Mouse (Mus musculus) stomach, embryonic 16.5 days (tissue): ENCODE measurements around the gene Ccdc148. TPM values are rescaled to one million over a fixed set of nuclear protein-coding genes. Genes with fewer than 3 reads are reported as not detected.
A peak's percentile ranks its signal among the peaks of the same experiment; 100 is the strongest.

ENCODE experiments used
- ATAC-seq: fragments of 200-750 bp; cut with Nextera tagmentation; 2 replicates; pipeline ENCODE4 v1.8.0; 2017; ENCODE audit warnings: moderate number of reproducible peaks, moderate TSS enrichment; ENCODE audit not compliant: insufficient read depth, low FRiP score
- H3K27ac ChIP-seq: fragments of 300-500 bp; sonication (generic); 2 replicates; pipeline ENCODE4 v1.5.1; 2014; ENCODE audit warnings: low read length
- H3K27me3 ChIP-seq: fragments of 300-500 bp; sonication (generic); 2 replicates; pipeline ENCODE4 v1.6.1; 2014; ENCODE audit warnings: low read length, control low read depth, mixed read lengths; ENCODE audit not compliant: control insufficient read depth, insufficient read depth
- H3K36me3 ChIP-seq: fragments of 300-500 bp; sonication (generic); 2 replicates; pipeline ENCODE4 v1.6.1; 2014; ENCODE audit warnings: low read length; ENCODE audit not compliant: control insufficient read depth, insufficient read depth
- H3K4me1 ChIP-seq: fragments of 300-500 bp; sonication (generic); 2 replicates; pipeline ENCODE4 v1.6.1; 2014; ENCODE audit warnings: low read length, control low read depth, mixed read lengths; ENCODE audit not compliant: control insufficient read depth, insufficient read depth
- H3K4me2 ChIP-seq: fragments of 300-500 bp; sonication (generic); 2 replicates; pipeline ENCODE4 v1.6.1; 2014; ENCODE audit warnings: low read depth, low read length, mixed read lengths
- H3K4me3 ChIP-seq: fragments of 300-500 bp; sonication (generic); replicated peaks from 2 replicates; pipeline ENCODE4 v1.5.1; 2014; ENCODE audit warnings: mild to moderate bottlenecking, low read length
- H3K9ac ChIP-seq: fragments of 300-500 bp; sonication (generic); 2 replicates; pipeline ENCODE4 v1.6.1; 2014; ENCODE audit warnings: low read length
- H3K9me3 ChIP-seq: fragments of 300-500 bp; sonication (generic); replicated peaks from 2 replicates; pipeline ENCODE4 v1.6.1; 2016; ENCODE audit warnings: low read length, control low read depth; ENCODE audit not compliant: control insufficient read depth
- WGBS: fragments of 180-500 bp; shearing (Covaris S2); extraction: QIAGEN DNeasy Blood & Tissue Kit; methylation state at CpG from one replicate; pipeline ENCODE4 v1.1.7; 2014; 5-methylcytosine and 5-hydroxymethylcytosine counted together
- polyA plus RNA-seq: library from polyadenylated mRNA; unstranded; fragments of >200 nt; fragmentation: Nextera tagmentation; extraction: Ambion mirVana; gene quantifications from 2 replicates; pipeline ENCODE4 v1.2.1, GENCODE M21; 2015

Ccdc148 gene
- polyA plus RNA-seq = 0.93 and 1.4 TPM in 2 replicates

- no peaks in the 10 kb centered on the region for H3K9me3 ChIP-seq
- no peaks in the 10 kb centered on the region for H3K27me3 ChIP-seq
- under 1% methylated on average over 37 of the region's 37 CpGs for WGBS
- peak within 1 kb of the TSS; percentile 77 for H3K4me2 ChIP-seq
- H3K27ac ChIP-seq = peak within 1 kb of the TSS; percentile 90
- peak within 1 kb of the TSS; percentile 95 for H3K4me3 ChIP-seq
- H3K36me3 ChIP-seq = no peaks in the 10 kb centered on the region
- peak within 1 kb of the TSS; percentile 94 for H3K9ac ChIP-seq
- peak; percentile 97 for ATAC-seq
- H3K4me1 ChIP-seq = peaks cover 11% of the 10 kb centered on the region
Measured at GRCm38 (mm10) chr2:59160605-59160963, at the start of gene Ccdc148, which contains the start of gene Pkp4. Ccdc148 (minus strand) TSS chr2:59160683. Pkp4 (plus strand) TSS chr2:59160850.

- no peak for ATAC-seq
- Histone ChIP-seq H3K9ac (no peak overlapping the region), H3K9me3 (no peaks in the 10 kb centered on the region), H3K36me3 (no peaks in the 10 kb centered on the region), H3K4me2 (no peak overlapping the region), H3K27ac (no peak overlapping the region), H3K4me1 (0 out of 2 replicates have a peak, but pooled peaks cover 2% of the 10 kb centered on the region), H3K27me3 (no peaks in the 10 kb centered on the region), H3K4me3 (no peak overlapping the region)
- 64% methylated on average over 9 of the region's 9 CpGs for WGBS
Measured at GRCm38 (mm10) chr2:59208276-59208675, 47.8 kb upstream of the Ccdc148 start.

GRCm38 (mm10) chr2:59207725-59208124 lies 47.2 kb upstream of the Ccdc148 start:
- Histone ChIP-seq H3K4me3 (no peak overlapping the region), H3K4me1 (0 out of 2 replicates have a peak, but pooled peaks cover 2% of the 10 kb centered on the region), H3K9me3 (no peaks in the 10 kb centered on the region), H3K36me3 (no peaks in the 10 kb centered on the region), H3K4me2 (no peak overlapping the region), H3K9ac (no peak overlapping the region), H3K27ac (no peak overlapping the region), H3K27me3 (no peaks in the 10 kb centered on the region)
- no peak for ATAC-seq
- WGBS = 66% methylated on average over 5 of the region's 5 CpGs

GRCm38 (mm10) chr2:59207240-59207639 lies 46.8 kb upstream of the Ccdc148 start:
- WGBS = 54% methylated on average over 4 of the region's 4 CpGs
- H3K27ac ChIP-seq = 0 out of 2 replicates have a peak overlapping the region, but pooled peaks have one; percentile 23
- H3K27me3 ChIP-seq = no peaks in the 10 kb centered on the region
- no peak for ATAC-seq
- H3K4me2 ChIP-seq = no peak overlapping the region
- no peak overlapping the region for H3K9ac ChIP-seq
- H3K4me3 ChIP-seq = no peak overlapping the region
- no peaks in the 10 kb centered on the region for H3K36me3 ChIP-seq
- no peaks in the 10 kb centered on the region for H3K9me3 ChIP-seq
- H3K4me1 ChIP-seq = 0 out of 2 replicates have a peak, but pooled peaks cover 2% of the 10 kb centered on the region

- no peaks in the 10 kb centered on the region for H3K27me3 ChIP-seq
- H3K27ac ChIP-seq = no peak overlapping the region
- H3K4me3 ChIP-seq = no peak overlapping the region
- no peak for ATAC-seq
- no peaks in the 10 kb centered on the region for H3K9me3 ChIP-seq
- no peak overlapping the region for H3K4me2 ChIP-seq
- H3K9ac ChIP-seq = no peak overlapping the region
- no peaks in the 10 kb centered on the region for H3K36me3 ChIP-seq
- H3K4me1 ChIP-seq = 0 out of 2 replicates have a peak, but pooled peaks cover 2% of the 10 kb centered on the region
- 84% methylated on average over 2 of the region's 2 CpGs for WGBS
Measured at GRCm38 (mm10) chr2:59206190-59206589, 45.7 kb upstream of the Ccdc148 start.

GRCm38 (mm10) chr2:59205092-59205491 lies 44.6 kb upstream of the Ccdc148 start:
- Histone ChIP-seq H3K4me3 (no peak overlapping the region), H3K9me3 (no peaks in the 10 kb centered on the region), H3K27me3 (no peaks in the 10 kb centered on the region), H3K36me3 (no peaks in the 10 kb centered on the region), H3K9ac (no peak overlapping the region), H3K4me2 (no peak overlapping the region), H3K4me1 (0 out of 2 replicates have a peak, but pooled peaks cover 2% of the 10 kb centered on the region), H3K27ac (peak overlapping the region; percentile 3; the same call in 1 of the 2 replicates)
- WGBS = 86% methylated on average over 9 of the region's 9 CpGs
- no peak for ATAC-seq

- Histone ChIP-seq H3K4me2 (no peak overlapping the region), H3K9ac (no peak overlapping the region), H3K4me1 (0 out of 2 replicates have a peak, but pooled peaks cover 2% of the 10 kb centered on the region), H3K4me3 (no peak overlapping the region), H3K36me3 (no peaks in the 10 kb centered on the region), H3K27ac (peak overlapping the region; percentile 36), H3K9me3 (no peaks in the 10 kb centered on the region), H3K27me3 (no peaks in the 10 kb centered on the region)
- 50% methylated on average over 3 of the region's 3 CpGs for WGBS
- no peak for ATAC-seq
Measured at GRCm38 (mm10) chr2:59203627-59204425, 43.3 kb upstream of the Ccdc148 start.

GRCm38 (mm10) chr2:59202930-59203329 lies 42.4 kb upstream of the Ccdc148 start:
- Histone ChIP-seq H3K27me3 (no peaks in the 10 kb centered on the region), H3K9me3 (no peaks in the 10 kb centered on the region), H3K27ac (peak overlapping the region; percentile 36; the same call in 1 of the 2 replicates), H3K36me3 (no peaks in the 10 kb centered on the region), H3K4me1 (0 out of 2 replicates have a peak, but pooled peaks cover 2% of the 10 kb centered on the region), H3K4me3 (no peak overlapping the region), H3K4me2 (no peak overlapping the region), H3K9ac (no peak overlapping the region)
- no peak for ATAC-seq
- WGBS = 64% methylated on average over 5 of the region's 5 CpGs

- Histone ChIP-seq H3K4me1 (0 out of 2 replicates have a peak, but pooled peaks cover 2% of the 10 kb centered on the region), H3K9me3 (no peaks in the 10 kb centered on the region), H3K4me3 (no peak overlapping the region), H3K4me2 (no peak overlapping the region), H3K36me3 (no peaks in the 10 kb centered on the region), H3K9ac (no peak overlapping the region), H3K27me3 (no peaks in the 10 kb centered on the region), H3K27ac (no peak overlapping the region)
- no peak for ATAC-seq
- WGBS = 72% methylated on average over 3 of the region's 3 CpGs
Measured at GRCm38 (mm10) chr2:59200511-59200910, 40.0 kb upstream of the Ccdc148 start.
